Mouse (Mus musculus): ENCODE measurements around the gene Gpa33. TPM values are rescaled to one million over a fixed set of nuclear protein-coding genes. Genes with fewer than 3 reads are reported as not detected.
A peak's percentile ranks its signal among the peaks of the same experiment; 100 is the strongest.

The Gpa33 gene
- polyA plus RNA-seq, 1 experiment from 2014 or later, result 0.40 TPM

DNA sequence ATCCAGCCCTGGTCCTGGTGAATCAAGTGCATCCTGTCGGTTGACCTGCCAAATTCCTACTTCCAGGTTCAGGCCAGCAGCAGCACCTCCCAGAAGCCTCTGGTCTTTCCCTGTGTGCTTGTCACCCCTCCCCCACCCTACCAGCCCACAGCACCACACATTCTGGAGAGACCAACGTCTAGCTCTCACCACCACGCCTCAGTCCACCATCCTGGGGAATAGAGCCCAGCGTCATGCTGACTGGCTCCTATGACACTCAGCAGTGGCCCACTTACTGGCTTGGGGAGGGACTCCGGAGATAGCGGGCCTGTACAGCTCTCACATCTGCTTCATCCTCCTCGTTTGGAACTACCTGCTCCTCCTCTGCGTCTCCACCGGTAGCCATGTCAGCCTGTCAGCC lies 3.2 kb upstream of the Gpa33 start:
- Histone ChIP-seq H3K36me3 (ENCODE audit: control insufficient read depth, insufficient read depth) (no peaks in the 10 kb centered on the region), H3K27ac (ENCODE audit: low read length) (no peak overlapping the region), H3K4me1 (ENCODE audit: control insufficient read depth, low read depth, low read length) (no peaks in the 10 kb centered on the region), H3K4me2 (ENCODE audit: low read depth, low read length) (no peak overlapping the region), H3K9ac (ENCODE audit: low read depth, low read length) (no peak overlapping the region), H3K4me3 (ENCODE audit: low read depth, low read length) (no peak overlapping the region), H3K9me3 (replicated peaks; ENCODE audit: control insufficient read depth, low read length) (no peaks in the 10 kb centered on the region), H3K27me3 (ENCODE audit: control insufficient read depth, insufficient read depth, low read depth, low read length) (no peaks in the 10 kb centered on the region)
- 63% methylated on average over 9 of the region's 9 CpGs for WGBS (ENCODE audit: insufficient replicate concordance)
- no peak for ATAC-seq (ENCODE audit: low read depth)

GRCm38 (mm10) chr1:166127719-166128118 lies 2.3 kb upstream of the Gpa33 start, which contains the start of gene Dusp27:
Dusp27 (minus strand) TSS chr1:166127922.
- no peak within 1 kb of the TSS for H3K4me3 ChIP-seq (ENCODE audit: low read depth, low read length)

GRCm38 (mm10) chr1:166128551-166128950 lies 1.5 kb upstream of the Gpa33 start:
- ATAC-seq (ENCODE audit: low read depth), result no peak
- H3K4me3 ChIP-seq (ENCODE audit: low read depth, low read length), result no peak overlapping the region
- WGBS (ENCODE audit: insufficient replicate concordance), result 73% methylated on average over 5 of the region's 5 CpGs
- no peak overlapping the region for H3K4me2 ChIP-seq (ENCODE audit: low read depth, low read length)
- no peaks in the 10 kb centered on the region for H3K27me3 ChIP-seq (ENCODE audit: control insufficient read depth, insufficient read depth, low read depth, low read length)
- no peak overlapping the region for H3K9ac ChIP-seq (ENCODE audit: low read depth, low read length)
- H3K36me3 ChIP-seq (ENCODE audit: control insufficient read depth, insufficient read depth), result no peaks in the 10 kb centered on the region
- no peak overlapping the region for H3K27ac ChIP-seq (ENCODE audit: low read length)
- H3K9me3 ChIP-seq (replicated peaks; ENCODE audit: control insufficient read depth, low read length), result no peaks in the 10 kb centered on the region
- no peaks in the 10 kb centered on the region for H3K4me1 ChIP-seq (ENCODE audit: control insufficient read depth, low read depth, low read length)

More at GRCm38 (mm10) chr1:166127719-166128118, 2.3 kb upstream of the Gpa33 start, which contains the start of gene Dusp27:
- H3K4me1 ChIP-seq (ENCODE audit: control insufficient read depth, low read depth, low read length), result no peaks in the 10 kb centered on the region
- no peak within 1 kb of the TSS for H3K27ac ChIP-seq (ENCODE audit: low read length)
- no peaks in the 10 kb centered on the region for H3K36me3 ChIP-seq (ENCODE audit: control insufficient read depth, insufficient read depth)
- H3K4me2 ChIP-seq (ENCODE audit: low read depth, low read length), result no peak within 1 kb of the TSS
- H3K27me3 ChIP-seq (ENCODE audit: control insufficient read depth, insufficient read depth, low read depth, low read length), result no peaks in the 10 kb centered on the region
- H3K9me3 ChIP-seq (replicated peaks; ENCODE audit: control insufficient read depth, low read length), result no peaks in the 10 kb centered on the region
- no peak within 1 kb of the TSS for H3K9ac ChIP-seq (ENCODE audit: low read depth, low read length)
- WGBS (ENCODE audit: insufficient replicate concordance), result 48% methylated on average over 4 of the region's 4 CpGs
- no peak for ATAC-seq (ENCODE audit: low read depth)

DNA sequence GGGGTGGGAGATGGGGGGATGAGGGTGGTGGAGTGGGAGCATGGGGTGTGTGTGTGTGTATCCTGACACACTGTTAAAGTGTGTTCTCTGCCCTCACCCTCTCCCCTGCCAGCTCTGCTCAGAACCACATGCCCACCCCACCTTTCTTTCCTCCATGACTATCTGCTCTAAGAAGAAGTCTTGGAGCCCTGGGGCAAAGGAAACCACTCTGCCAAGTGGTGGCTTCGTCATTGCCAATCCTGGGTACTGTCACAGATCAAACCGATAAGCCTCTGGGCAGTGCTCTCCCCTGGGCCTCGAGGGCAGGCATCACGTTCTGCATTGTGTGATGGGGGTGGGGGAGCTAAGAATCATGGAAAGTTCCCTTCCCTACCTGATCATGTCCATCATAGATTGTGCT lies 2.3 kb downstream of the Gpa33 start:
- no peak for ATAC-seq (ENCODE audit: low read depth)
- no peak overlapping the region for H3K27ac ChIP-seq (ENCODE audit: low read length)
- no peak overlapping the region for H3K4me3 ChIP-seq (ENCODE audit: low read depth, low read length)
- no peak overlapping the region for H3K4me2 ChIP-seq (ENCODE audit: low read depth, low read length)
- H3K36me3 ChIP-seq (ENCODE audit: control insufficient read depth, insufficient read depth), result no peaks in the 10 kb centered on the region
- WGBS (ENCODE audit: insufficient replicate concordance), result 21% methylated on average over 4 of the region's 4 CpGs
- H3K4me1 ChIP-seq (ENCODE audit: control insufficient read depth, low read depth, low read length), result no peaks in the 10 kb centered on the region; the same call in 1 of the 2 replicates
- no peaks in the 10 kb centered on the region for H3K27me3 ChIP-seq (ENCODE audit: control insufficient read depth, insufficient read depth, low read depth, low read length)
- H3K9me3 ChIP-seq (replicated peaks; ENCODE audit: control insufficient read depth, low read length), result no peaks in the 10 kb centered on the region
- no peak overlapping the region for H3K9ac ChIP-seq (ENCODE audit: low read depth, low read length)

DNA sequence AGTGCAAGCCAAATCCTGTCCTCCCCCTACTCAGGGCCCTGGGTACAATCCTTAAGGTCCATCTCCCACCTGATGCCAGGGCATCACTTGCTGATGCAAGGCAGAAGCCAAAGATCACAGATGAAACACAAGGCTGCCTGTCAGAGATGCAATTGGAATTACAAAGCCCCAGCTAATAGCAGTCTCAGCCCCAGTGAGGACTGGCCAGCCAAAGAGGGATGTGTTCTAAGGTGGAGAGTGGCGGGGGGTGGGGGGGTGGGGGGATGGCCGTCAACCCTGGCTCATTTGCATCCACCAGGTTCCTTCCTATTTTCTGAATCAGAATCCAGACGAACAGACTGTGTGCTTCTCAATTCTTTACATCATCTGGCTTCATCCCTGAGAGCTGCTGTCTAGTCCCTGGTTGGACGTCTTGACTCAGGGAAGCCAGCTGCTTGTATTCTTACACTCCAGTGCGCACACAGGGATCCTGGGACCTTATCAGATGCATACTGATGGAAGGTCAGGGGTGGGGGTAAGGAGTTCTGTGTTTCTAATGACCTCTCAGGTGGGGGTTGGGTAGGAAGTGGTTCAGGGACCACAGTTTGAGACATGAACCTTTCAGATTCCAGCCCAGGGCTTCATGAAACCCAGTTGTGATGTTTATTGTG lies 5.2 kb downstream of the Gpa33 start:
- Histone ChIP-seq H3K27me3 (ENCODE audit: control insufficient read depth, insufficient read depth, low read depth, low read length) (no peaks in the 10 kb centered on the region), H3K9me3 (replicated peaks; ENCODE audit: control insufficient read depth, low read length) (no peaks in the 10 kb centered on the region), H3K4me1 (ENCODE audit: control insufficient read depth, low read depth, low read length) (no peaks in the 10 kb centered on the region; the same call in 1 of the 2 replicates), H3K4me2 (ENCODE audit: low read depth, low read length) (no peak overlapping the region), H3K9ac (ENCODE audit: low read depth, low read length) (no peak overlapping the region), H3K27ac (ENCODE audit: low read length) (no peak overlapping the region), H3K4me3 (ENCODE audit: low read depth, low read length) (no peak overlapping the region), H3K36me3 (ENCODE audit: control insufficient read depth, insufficient read depth) (no peaks in the 10 kb centered on the region)
- no peak for ATAC-seq (ENCODE audit: low read depth)
- WGBS (ENCODE audit: insufficient replicate concordance), result 39% methylated on average over 5 of the region's 5 CpGs

DNA sequence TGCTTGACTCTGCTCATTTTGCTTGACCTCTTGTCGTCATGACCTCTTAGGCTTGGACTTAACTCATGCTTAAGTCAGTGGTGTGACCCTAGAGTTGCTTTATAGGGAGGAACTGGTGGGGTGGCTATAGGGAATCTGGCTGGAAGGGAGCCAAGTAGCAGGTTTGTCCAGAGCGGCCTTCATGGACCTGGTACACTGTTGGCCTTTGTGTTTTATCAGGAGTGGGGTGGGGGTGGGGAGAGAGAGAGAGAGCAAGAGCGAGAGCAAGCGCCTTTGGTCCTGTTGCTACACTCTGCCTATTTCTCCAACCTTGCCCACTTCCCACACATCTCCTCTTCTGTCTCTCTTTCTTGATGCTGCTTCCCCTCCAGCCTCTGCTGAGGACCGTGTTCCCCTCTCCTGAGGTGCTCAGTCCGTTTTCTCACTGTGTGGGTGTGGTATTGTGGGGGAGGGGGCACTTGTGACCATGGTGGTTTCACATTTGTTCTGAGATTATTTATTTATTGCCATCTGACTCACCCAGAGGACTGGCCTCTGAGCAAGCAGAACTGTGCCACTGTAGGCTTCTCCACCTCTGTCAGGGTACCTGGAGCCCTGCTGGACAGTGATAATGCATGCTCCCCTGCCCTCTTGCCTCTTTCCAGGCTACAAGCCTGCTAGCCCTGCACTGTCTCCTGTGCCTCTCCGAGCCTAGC lies 7.4 kb downstream of the Gpa33 start:
- WGBS (ENCODE audit: insufficient replicate concordance), result 44% methylated on average over 7 of the region's 7 CpGs
- no peaks in the 10 kb centered on the region; the same call in 1 of the 2 replicates for H3K4me1 ChIP-seq (ENCODE audit: control insufficient read depth, low read depth, low read length)
- H3K27ac ChIP-seq (ENCODE audit: low read length), result no peak overlapping the region
- no peaks in the 10 kb centered on the region for H3K27me3 ChIP-seq (ENCODE audit: control insufficient read depth, insufficient read depth, low read depth, low read length)
- no peak overlapping the region for H3K4me2 ChIP-seq (ENCODE audit: low read depth, low read length)
- H3K4me3 ChIP-seq (ENCODE audit: low read depth, low read length), result no peak overlapping the region
- H3K9ac ChIP-seq (ENCODE audit: low read depth, low read length), result no peak overlapping the region
- H3K36me3 ChIP-seq (ENCODE audit: control insufficient read depth, insufficient read depth), result no peaks in the 10 kb centered on the region
- no peaks in the 10 kb centered on the region for H3K9me3 ChIP-seq (replicated peaks; ENCODE audit: control insufficient read depth, low read length)
- ATAC-seq (ENCODE audit: low read depth), result no peak

DNA sequence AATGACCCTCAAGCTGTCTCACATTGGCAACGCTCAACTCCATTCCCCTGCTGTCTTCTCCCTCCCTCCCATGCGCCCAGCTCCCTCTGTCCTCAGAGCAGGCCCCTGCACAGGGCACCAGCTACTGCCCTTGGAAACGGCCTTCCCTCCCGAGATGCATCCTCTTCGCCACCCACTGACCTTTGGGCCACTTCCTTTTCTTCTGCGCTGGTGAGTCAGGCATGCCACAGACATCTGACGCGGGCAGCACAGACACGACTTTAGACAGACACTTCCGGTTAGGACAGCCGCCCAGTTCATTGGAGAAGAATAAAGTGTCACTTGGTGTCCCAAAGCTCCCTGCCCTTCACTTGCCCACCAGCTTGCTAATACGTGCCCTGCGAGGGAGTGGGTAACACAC lies 8.1 kb downstream of the Gpa33 start:
- no peaks in the 10 kb centered on the region for H3K9me3 ChIP-seq (replicated peaks; ENCODE audit: control insufficient read depth, low read length)
- H3K9ac ChIP-seq (ENCODE audit: low read depth, low read length), result no peak overlapping the region
- ATAC-seq (ENCODE audit: low read depth), result peak; percentile 47
- WGBS (ENCODE audit: insufficient replicate concordance), result 20% methylated on average over 13 of the region's 13 CpGs
- no peak overlapping the region for H3K4me3 ChIP-seq (ENCODE audit: low read depth, low read length)
- H3K27me3 ChIP-seq (ENCODE audit: control insufficient read depth, insufficient read depth, low read depth, low read length), result no peaks in the 10 kb centered on the region
- no peaks in the 10 kb centered on the region for H3K36me3 ChIP-seq (ENCODE audit: control insufficient read depth, insufficient read depth)
- no peaks in the 10 kb centered on the region; the same call in 1 of the 2 replicates for H3K4me1 ChIP-seq (ENCODE audit: control insufficient read depth, low read depth, low read length)
- H3K4me2 ChIP-seq (ENCODE audit: low read depth, low read length), result no peak overlapping the region
- H3K27ac ChIP-seq (ENCODE audit: low read length), result no peak overlapping the region

GRCm38 (mm10) chr1:166139113-166139512 lies 9.1 kb downstream of the Gpa33 start:
- no peaks in the 10 kb centered on the region; the same call in 1 of the 2 replicates for H3K4me1 ChIP-seq (ENCODE audit: control insufficient read depth, low read depth, low read length)
- no peaks in the 10 kb centered on the region for H3K9me3 ChIP-seq (replicated peaks; ENCODE audit: control insufficient read depth, low read length)
- ATAC-seq (ENCODE audit: low read depth), result no peak
- H3K4me3 ChIP-seq (ENCODE audit: low read depth, low read length), result no peak overlapping the region
- H3K27me3 ChIP-seq (ENCODE audit: control insufficient read depth, insufficient read depth, low read depth, low read length), result no peaks in the 10 kb centered on the region
- 70% methylated on average over 3 of the region's 3 CpGs for WGBS (ENCODE audit: insufficient replicate concordance)
- no peaks in the 10 kb centered on the region for H3K36me3 ChIP-seq (ENCODE audit: control insufficient read depth, insufficient read depth)
- no peak overlapping the region for H3K9ac ChIP-seq (ENCODE audit: low read depth, low read length)
- no peak overlapping the region for H3K4me2 ChIP-seq (ENCODE audit: low read depth, low read length)
- no peak overlapping the region for H3K27ac ChIP-seq (ENCODE audit: low read length)

- H3K27me3 ChIP-seq (ENCODE audit: control insufficient read depth, insufficient read depth, low read depth, low read length), result no peaks in the 10 kb centered on the region
- ATAC-seq (ENCODE audit: low read depth), result no peak
- H3K4me2 ChIP-seq (ENCODE audit: low read depth, low read length), result no peak overlapping the region
- no peak overlapping the region for H3K9ac ChIP-seq (ENCODE audit: low read depth, low read length)
- no peak overlapping the region for H3K4me3 ChIP-seq (ENCODE audit: low read depth, low read length)
- H3K36me3 ChIP-seq (ENCODE audit: control insufficient read depth, insufficient read depth), result no peaks in the 10 kb centered on the region
- 62% methylated on average over 4 of the region's 4 CpGs for WGBS (ENCODE audit: insufficient replicate concordance)
- no peaks in the 10 kb centered on the region; the same call in 1 of the 2 replicates for H3K4me1 ChIP-seq (ENCODE audit: control insufficient read depth, low read depth, low read length)
- H3K9me3 ChIP-seq (replicated peaks; ENCODE audit: control insufficient read depth, low read length), result no peaks in the 10 kb centered on the region
- no peak overlapping the region for H3K27ac ChIP-seq (ENCODE audit: low read length)
These were observed 9.7 kb downstream of the Gpa33 start for GRCm38 (mm10) chr1:166139620-166140184.

All from liver, embryonic 16.5 days (tissue).